Mouse (Mus musculus): ENCODE data around the gene Olfr1297. TPM values are rescaled to one million over a fixed set of nuclear protein-coding genes. Genes with fewer than 3 reads are reported as not detected.

The Olfr1297 gene
- polyA plus RNA-seq (2015; fragmentation: Nextera tagmentation; extraction: Ambion mirVana) = not detected in 2 replicates

- DNase-seq (no peak), ATAC-seq (ENCODE audit: low read depth) (no peak)
- no peak within 1 kb of the TSS for H3K4me3 ChIP-seq (replicated peaks)
- no peaks in the 10 kb centered on the region for H3K27me3 ChIP-seq
- H3K4me1 ChIP-seq (replicated peaks) = no peaks in the 10 kb centered on the region
- 58% methylated on average over 1 of the region's 1 CpGs for WGBS (ENCODE audit: insufficient replicate concordance)
- H3K36me3 ChIP-seq = no peaks in the 10 kb centered on the region
- H3K9me3 ChIP-seq (replicated peaks) = 0 out of 2 replicates have a peak, but pooled peaks cover 4% of the 10 kb centered on the region
- no peak within 1 kb of the TSS for H3K27ac ChIP-seq
- no peak within 1 kb of the TSS for H3K9ac ChIP-seq
- H3K4me2 ChIP-seq = no peak within 1 kb of the TSS
Measured at GRCm38 (mm10) chr2:111626397-111626796, at the start of gene Olfr1297. Gene Olfr1297 (minus strand): TSS chr2:111626497.

GRCm38 (mm10) chr2:111661119-111661518 is 34.8 kb upstream of the Olfr1297 start, which contains the start of gene Olfr1299:
Gene Olfr1299 (plus strand): TSS chr2:111661419.
- Histone ChIP-seq H3K4me2 (no peak within 1 kb of the TSS), H3K27me3 (no peaks in the 10 kb centered on the region), H3K36me3 (no peaks in the 10 kb centered on the region), H3K4me1 (replicated peaks) (no peaks in the 10 kb centered on the region), H3K9me3 (replicated peaks) (no peaks in the 10 kb centered on the region), H3K9ac (no peak within 1 kb of the TSS), H3K27ac (no peak within 1 kb of the TSS), H3K4me3 (replicated peaks) (no peak within 1 kb of the TSS)
- DNase-seq (no peak), ATAC-seq (ENCODE audit: low read depth) (no peak)
- 67% methylated on average over 4 of the region's 4 CpGs for WGBS (ENCODE audit: insufficient replicate concordance)

- Histone ChIP-seq H3K4me2 (no peak within 1 kb of the TSS), H3K27me3 (no peaks in the 10 kb centered on the region), H3K9me3 (replicated peaks) (no peaks in the 10 kb centered on the region), H3K36me3 (no peaks in the 10 kb centered on the region), H3K4me1 (replicated peaks) (no peaks in the 10 kb centered on the region), H3K9ac (no peak within 1 kb of the TSS), H3K27ac (no peak within 1 kb of the TSS), H3K4me3 (replicated peaks) (no peak within 1 kb of the TSS)
- DNase-seq (no peak), ATAC-seq (ENCODE audit: low read depth) (no peak)
- WGBS (ENCODE audit: insufficient replicate concordance) = 56% methylated on average over 1 of the region's 1 CpGs
Measured at GRCm38 (mm10) chr2:111649101-111649500, 22.8 kb upstream of the Olfr1297 start, which contains the start of gene Olfr1298. Gene Olfr1298 (minus strand): TSS chr2:111649201.

DNA sequence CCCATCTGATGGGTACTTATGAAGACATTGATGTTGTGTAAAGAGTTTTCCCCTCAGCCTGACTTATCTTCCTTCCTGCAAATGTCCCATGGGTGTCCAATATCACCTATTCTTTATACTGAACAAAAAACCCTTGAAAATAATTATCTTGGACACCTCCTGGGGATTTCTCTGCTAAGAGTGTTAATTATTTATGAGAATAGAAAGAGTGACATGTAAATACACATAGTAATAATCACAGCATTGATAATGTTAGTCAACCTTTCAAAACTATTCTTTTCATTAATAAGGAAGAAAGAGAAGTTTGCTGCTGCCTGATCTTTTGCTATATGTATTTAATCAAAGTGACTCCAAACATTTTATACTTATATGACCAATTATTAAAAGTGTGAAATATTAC is 56.7 kb downstream of the Olfr1297 start, which contains the start of gene Olfr1295:
Olfr1295 (minus strand) TSS at position 101 of the 400 bp plus-strand sequence.
- Histone ChIP-seq H3K4me1 (replicated peaks) (no peaks in the 10 kb centered on the region), H3K36me3 (no peaks in the 10 kb centered on the region), H3K9me3 (replicated peaks) (no peaks in the 10 kb centered on the region), H3K4me3 (replicated peaks) (no peak within 1 kb of the TSS), H3K4me2 (no peak within 1 kb of the TSS), H3K27me3 (no peaks in the 10 kb centered on the region), H3K27ac (no peak within 1 kb of the TSS), H3K9ac (no peak within 1 kb of the TSS)
- no peak for ATAC-seq (ENCODE audit: low read depth)
- DNase-seq = no peak

Other genes starting within 250 kb of the Olfr1297 start
- not detected in 2 replicates for gene Olfr1286, start 203.4 kb downstream of the Olfr1297 start, polyA plus RNA-seq (2015; fragmentation: Nextera tagmentation; extraction: Ambion mirVana)
- gene Olfr1287, start 177.4 kb downstream of the Olfr1297 start, polyA plus RNA-seq (2015; fragmentation: Nextera tagmentation; extraction: Ambion mirVana) = not detected in 2 replicates
- not detected in 2 replicates for gene Olfr1288, start 152.4 kb downstream of the Olfr1297 start, polyA plus RNA-seq (2015; fragmentation: Nextera tagmentation; extraction: Ambion mirVana)
- not detected in 2 replicates for gene Olfr1289, start 145.7 kb downstream of the Olfr1297 start, polyA plus RNA-seq (2015; fragmentation: Nextera tagmentation; extraction: Ambion mirVana)
- not detected in 2 replicates for gene Olfr1290, start 132.7 kb downstream of the Olfr1297 start, polyA plus RNA-seq (2015; fragmentation: Nextera tagmentation; extraction: Ambion mirVana)
- not detected in 2 replicates for gene Olfr1291-ps1, start 129.3 kb downstream of the Olfr1297 start, polyA plus RNA-seq (2015; fragmentation: Nextera tagmentation; extraction: Ambion mirVana)
- not detected in 2 replicates for gene Olfr1293-ps, start 101.3 kb downstream of the Olfr1297 start, polyA plus RNA-seq (2015; fragmentation: Nextera tagmentation; extraction: Ambion mirVana)
- gene Olfr1294, start 86.2 kb downstream of the Olfr1297 start, polyA plus RNA-seq (2015; fragmentation: Nextera tagmentation; extraction: Ambion mirVana) = not detected in 2 replicates
- not detected in 2 replicates for gene Olfr1295, start 56.8 kb downstream of the Olfr1297 start, polyA plus RNA-seq (2015; fragmentation: Nextera tagmentation; extraction: Ambion mirVana)
- gene Olfr1298, start 22.7 kb upstream of the Olfr1297 start, polyA plus RNA-seq (2015; fragmentation: Nextera tagmentation; extraction: Ambion mirVana) = not detected in 2 replicates
- gene Olfr1299, start 34.9 kb upstream of the Olfr1297 start, polyA plus RNA-seq (2015; fragmentation: Nextera tagmentation; extraction: Ambion mirVana) = not detected in 2 replicates
- gene Olfr1301, start 124.5 kb upstream of the Olfr1297 start, polyA plus RNA-seq (2015; fragmentation: Nextera tagmentation; extraction: Ambion mirVana) = not detected in 2 replicates
- gene Olfr1302, start 150.9 kb upstream of the Olfr1297 start, polyA plus RNA-seq (2015; fragmentation: Nextera tagmentation; extraction: Ambion mirVana) = not detected in 2 replicates
- gene Olfr1303, start 193.8 kb upstream of the Olfr1297 start, polyA plus RNA-seq (2015; fragmentation: Nextera tagmentation; extraction: Ambion mirVana) = not detected in 2 replicates